Mouse (Mus musculus) E14TG2a.4 (cell line): ENCODE measurements at regions not wholly inside any gene's neighbourhood (a gene's known extent, or its start where the extent isn't known, plus 50 kb on each side); places are given as distances from the start of the nearest gene placed in this dataset.

Experiments used
- H3K27me3 ChIP-seq: 2 replicates; pipeline ENCODE4 v1.6.1; 2014; ENCODE audit warnings: low read length, control low read depth; ENCODE audit not compliant: insufficient read depth
- H3K36me3 ChIP-seq: 2 replicates; pipeline ENCODE4 v1.6.1; 2014; ENCODE audit warnings: low read length, control low read depth; ENCODE audit not compliant: insufficient read depth
- H3K4me1 ChIP-seq: replicated peaks from 2 replicates; pipeline ENCODE4 v1.6.1; 2014; ENCODE audit warnings: low read depth, low read length, control low read depth
- H3K4me3 ChIP-seq: replicated peaks from 2 replicates; pipeline ENCODE4 v1.5.1; 2014; ENCODE audit warnings: mild to moderate bottlenecking, low read length
- H3K9me3 ChIP-seq: 2 replicates; pipeline ENCODE4 v1.6.1; 2014; ENCODE audit warnings: low read length, control low read depth
- CTCF ChIP-seq: conservative IDR thresholded peaks from 2 replicates; pipeline ENCODE4 v1.5.1; 2014; ENCODE audit warnings: low read length
- NANOG ChIP-seq: IDR thresholded peaks from 2 replicates; pipeline ENCODE4 v1.6.1; 2014; ENCODE audit warnings: borderline replicate concordance, low read length, mixed read lengths
- POU5F1 ChIP-seq: IDR thresholded peaks from 2 replicates; pipeline ENCODE4 v1.6.1; 2014; ENCODE audit warnings: low read length, borderline replicate concordance

- peaks cover 31% of the 10 kb centered on the region for H3K27me3 ChIP-seq
- 0 out of 2 replicates have a peak, but pooled peaks cover 2% of the 10 kb centered on the region for H3K4me1 ChIP-seq
- TF ChIP-seq NANOG (no peak), POU5F1 (no peak), CTCF (peak; percentile 53)
- H3K4me3 ChIP-seq = no peak overlapping the region
- no peaks in the 10 kb centered on the region for H3K36me3 ChIP-seq
- H3K9me3 ChIP-seq = no peaks in the 10 kb centered on the region
Measured at GRCm38 (mm10) chr6:127359391-127359874, 87.2 kb upstream of the Parp11 start.

- peaks cover 43% of the 10 kb centered on the region for H3K27me3 ChIP-seq
- no peaks in the 10 kb centered on the region for H3K36me3 ChIP-seq
- no peaks in the 10 kb centered on the region for H3K9me3 ChIP-seq
- no peak overlapping the region for H3K4me3 ChIP-seq
- H3K4me1 ChIP-seq = peaks cover 8% of the 10 kb centered on the region; the same call in 1 of the 2 replicates
- TF ChIP-seq NANOG = no peak
- no peak for TF ChIP-seq CTCF
- no peak for TF ChIP-seq POU5F1
Measured at GRCm38 (mm10) chr6:127362166-127362565, 84.5 kb upstream of the Parp11 start.

- H3K4me3 ChIP-seq = no peak overlapping the region
- peaks cover 43% of the 10 kb centered on the region for H3K27me3 ChIP-seq
- TF ChIP-seq NANOG = no peak
- TF ChIP-seq POU5F1 = no peak
- no peak for TF ChIP-seq CTCF
- H3K36me3 ChIP-seq = no peaks in the 10 kb centered on the region
- H3K4me1 ChIP-seq = peaks cover 8% of the 10 kb centered on the region; the same call in 1 of the 2 replicates
- H3K9me3 ChIP-seq = no peaks in the 10 kb centered on the region
Measured at GRCm38 (mm10) chr6:127362966-127363752, 83.5 kb upstream of the Parp11 start.

- Histone ChIP-seq H3K4me3 (no peak overlapping the region), H3K27me3 (peaks cover 43% of the 10 kb centered on the region), H3K4me1 (peaks cover 8% of the 10 kb centered on the region; the same call in 1 of the 2 replicates), H3K36me3 (no peaks in the 10 kb centered on the region), H3K9me3 (no peaks in the 10 kb centered on the region)
- TF ChIP-seq NANOG (no peak), CTCF (no peak), POU5F1 (no peak)
Measured at GRCm38 (mm10) chr6:127363871-127364590, 82.6 kb upstream of the Parp11 start.

GRCm38 (mm10) chr6:127364591-127365187 is 82.0 kb upstream of the Parp11 start:
- TF ChIP-seq CTCF = no peak
- TF ChIP-seq POU5F1 = no peak
- no peak for TF ChIP-seq NANOG
- no peaks in the 10 kb centered on the region for H3K36me3 ChIP-seq
- H3K4me1 ChIP-seq = peaks cover 8% of the 10 kb centered on the region; the same call in 1 of the 2 replicates
- peaks cover 43% of the 10 kb centered on the region for H3K27me3 ChIP-seq
- H3K4me3 ChIP-seq = no peak overlapping the region
- no peaks in the 10 kb centered on the region for H3K9me3 ChIP-seq

- TF ChIP-seq POU5F1 (no peak), CTCF (no peak), NANOG (no peak)
- peaks cover 8% of the 10 kb centered on the region; the same call in 1 of the 2 replicates for H3K4me1 ChIP-seq
- no peaks in the 10 kb centered on the region for H3K36me3 ChIP-seq
- no peak overlapping the region for H3K4me3 ChIP-seq
- no peaks in the 10 kb centered on the region for H3K9me3 ChIP-seq
- H3K27me3 ChIP-seq = peaks cover 43% of the 10 kb centered on the region
Measured at GRCm38 (mm10) chr6:127365246-127365645, 81.4 kb upstream of the Parp11 start.

GRCm38 (mm10) chr6:127365651-127366050 is 81.0 kb upstream of the Parp11 start:
- H3K4me1 ChIP-seq = peaks cover 8% of the 10 kb centered on the region; the same call in 1 of the 2 replicates
- H3K36me3 ChIP-seq = no peaks in the 10 kb centered on the region
- H3K4me3 ChIP-seq = no peak overlapping the region
- H3K27me3 ChIP-seq = peaks cover 42% of the 10 kb centered on the region
- no peak for TF ChIP-seq POU5F1
- no peaks in the 10 kb centered on the region for H3K9me3 ChIP-seq

GRCm38 (mm10) chr6:127373052-127373451 is 73.6 kb upstream of the Parp11 start:
- no peaks in the 10 kb centered on the region for H3K4me1 ChIP-seq
- TF ChIP-seq CTCF (no peak), NANOG (no peak), POU5F1 (no peak)
- peaks cover 3% of the 10 kb centered on the region; the same call in 1 of the 2 replicates for H3K27me3 ChIP-seq
- no peaks in the 10 kb centered on the region for H3K36me3 ChIP-seq
- H3K9me3 ChIP-seq = peaks cover under 1% of the 10 kb centered on the region; the same call in 1 of the 2 replicates
- H3K4me3 ChIP-seq = no peak overlapping the region
